Mouse (Mus musculus): ENCODE measurements around the gene Rpl11. TPM values are rescaled to one million over a fixed set of nuclear protein-coding genes. Genes with fewer than 3 reads are reported as not detected.
"Not testable (repeated sequence)": the region's sequence is repeated elsewhere in the genome, so short reads cannot be mapped to it uniquely, and the experiment has no call there.

Gene Rpl11
- polyA plus RNA-seq, 2 experiments: 341 to 805 TPM

DNA sequence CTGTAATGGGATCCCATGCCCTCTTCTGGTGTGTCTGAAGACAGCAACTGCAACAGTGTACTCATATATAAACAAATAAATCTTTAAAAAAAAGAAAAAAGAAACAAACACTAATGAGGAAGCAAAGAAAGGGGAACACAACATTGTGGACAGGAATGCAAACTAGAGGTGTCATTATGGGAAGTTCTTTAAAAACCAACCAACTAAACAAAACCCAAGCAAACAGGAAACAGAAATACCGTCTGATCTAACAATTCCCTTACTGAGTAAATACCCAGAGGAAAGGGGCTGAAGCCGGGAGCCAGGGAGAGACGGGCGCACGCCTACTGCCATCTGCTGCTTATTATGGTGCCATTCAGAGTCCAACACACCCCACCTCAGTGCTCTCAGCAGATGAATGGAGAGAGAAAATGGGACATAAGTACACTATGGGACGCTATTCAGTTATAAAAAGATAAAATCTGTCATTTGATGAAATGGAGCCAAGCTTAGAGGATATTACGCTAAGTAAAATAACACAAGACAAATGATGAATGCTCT lies 71.6 kb downstream of the Rpl11 start:
- TF ChIP-seq CTCF (IDR thresholded peaks at IDR 0.05; ENCODE audit: low read depth) (no peak), EP300 (IDR thresholded peaks at IDR 0.05; ENCODE audit: low read depth) (no peak)
- peaks cover 17 to 20% of the 10 kb centered on the region in 2 experiments for H3K4me1 ChIP-seq (replicated peaks; ENCODE audit: control insufficient read depth in 2 of 2, insufficient read depth in 2 of 2, low read length in 1 of 2)
- no peak overlapping the region for H3K4me2 ChIP-seq (ENCODE audit: low read depth)
- H3K9me3 ChIP-seq (ENCODE audit: control insufficient read depth, low read length): no peaks in the 10 kb centered on the region
- H3K9ac ChIP-seq (replicated peaks): no peak overlapping the region
- ATAC-seq (ENCODE audit: insufficient read depth) (no peak), DNase-seq (ENCODE audit: low read depth in 3 of 3, low spot score in 3 of 3) (no peak)
- H3K27ac ChIP-seq: no peak overlapping the region
- H3K4me3 ChIP-seq (ENCODE audit: insufficient read depth in 1 of 2, low read depth in 2 of 2, low read length in 2 of 2): no peak overlapping the region
- WGBS (ENCODE audit: insufficient replicate concordance): 76% methylated on average over 7 of the region's 7 CpGs
- peaks cover 62% of the 10 kb centered on the region for H3K36me3 ChIP-seq (replicated peaks; ENCODE audit: control insufficient read depth, insufficient read depth, low read depth)
- H3K27me3 ChIP-seq (ENCODE audit: control insufficient read depth, insufficient read depth, low read length): no peaks in the 10 kb centered on the region

DNA sequence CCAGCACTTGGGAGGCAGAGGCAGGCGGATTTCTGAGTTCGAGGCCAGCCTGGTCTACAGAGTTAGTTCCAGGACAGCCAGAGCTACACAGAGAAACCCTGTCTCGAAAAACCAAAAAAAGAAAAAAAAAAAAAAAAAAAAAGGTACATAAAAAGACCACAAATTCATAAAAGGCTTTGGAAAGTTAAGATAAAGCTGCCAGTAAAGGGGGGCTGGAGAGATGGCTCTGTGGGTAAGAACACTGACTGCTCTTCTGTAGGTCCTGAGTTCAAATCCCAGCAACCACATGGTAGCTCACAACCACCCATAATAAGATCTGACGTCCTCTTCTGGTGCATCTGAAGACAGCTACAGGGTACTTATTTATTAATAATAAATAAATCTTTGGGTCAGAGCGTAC lies 73.0 kb downstream of the Rpl11 start:
- ATAC-seq (ENCODE audit: insufficient read depth); H3K9me3 ChIP-seq (ENCODE audit: control insufficient read depth, low read length); H3K4me2 ChIP-seq (ENCODE audit: low read depth); H3K4me1 ChIP-seq (replicated peaks; ENCODE audit: control insufficient read depth in 2 of 2, insufficient read depth in 2 of 2, low read length in 1 of 2); DNase-seq (ENCODE audit: low read depth in 3 of 3, low spot score in 3 of 3); H3K27me3 ChIP-seq (ENCODE audit: control insufficient read depth, insufficient read depth, low read length); H3K4me3 ChIP-seq (ENCODE audit: insufficient read depth in 1 of 2, low read depth in 2 of 2, low read length in 2 of 2); H3K9ac ChIP-seq (replicated peaks); H3K27ac ChIP-seq: not testable (repeated sequence)
- WGBS (ENCODE audit: insufficient replicate concordance): 87% methylated on average over 5 of the region's 5 CpGs
- H3K36me3 ChIP-seq (replicated peaks; ENCODE audit: control insufficient read depth, insufficient read depth, low read depth): peaks cover 76% of the 10 kb centered on the region

Other genes starting within 250 kb of the Rpl11 start
- 33.2 and 49.6 TPM in 2 replicates for gene Srsf10, start 197.7 kb downstream of the Rpl11 start, polyA plus RNA-seq (2012; rRNA removed)
- 108 and 110 TPM in 2 replicates for gene Srsf10, start 197.7 kb downstream of the Rpl11 start, polyA plus RNA-seq (2014; fragmentation: Nextera tagmentation; extraction: Ambion mirVana)
- gene Pnrc2, start 179.6 kb downstream of the Rpl11 start, polyA plus RNA-seq (2012; rRNA removed): 25.4 and 43.4 TPM in 2 replicates
- 80.2 and 81.9 TPM in 2 replicates for gene Pnrc2, start 179.6 kb downstream of the Rpl11 start, polyA plus RNA-seq (2014; fragmentation: Nextera tagmentation; extraction: Ambion mirVana)
- gene Cnr2, start 158.0 kb downstream of the Rpl11 start, polyA plus RNA-seq (2012; rRNA removed): 1.6 and 2.1 TPM in 2 replicates
- gene Cnr2, start 158.0 kb downstream of the Rpl11 start, polyA plus RNA-seq (2014; fragmentation: Nextera tagmentation; extraction: Ambion mirVana): 2.3 and 2.5 TPM in 2 replicates
- 8.8 and 12.0 TPM in 2 replicates for gene Fuca1, start 132.7 kb downstream of the Rpl11 start, polyA plus RNA-seq (2012; rRNA removed)
- 19.0 and 23.6 TPM in 2 replicates for gene Fuca1, start 132.7 kb downstream of the Rpl11 start, polyA plus RNA-seq (2014; fragmentation: Nextera tagmentation; extraction: Ambion mirVana)
- gene Hmgcl, start 107.0 kb downstream of the Rpl11 start, polyA plus RNA-seq (2012; rRNA removed): 28.9 and 43.4 TPM in 2 replicates
- 71.9 and 76.5 TPM in 2 replicates for gene Hmgcl, start 107.0 kb downstream of the Rpl11 start, polyA plus RNA-seq (2014; fragmentation: Nextera tagmentation; extraction: Ambion mirVana)
- 20.5 and 22.8 TPM in 2 replicates for gene Gale, start 89.7 kb downstream of the Rpl11 start, polyA plus RNA-seq (2012; rRNA removed)
- gene Gale, start 89.7 kb downstream of the Rpl11 start, polyA plus RNA-seq (2014; fragmentation: Nextera tagmentation; extraction: Ambion mirVana): 32.6 and 38.0 TPM in 2 replicates
- 26.5 and 29.2 TPM in 2 replicates for gene Lypla2, start 80.8 kb downstream of the Rpl11 start, polyA plus RNA-seq (2012; rRNA removed)
- 30.6 and 36.8 TPM in 2 replicates for gene Lypla2, start 80.8 kb downstream of the Rpl11 start, polyA plus RNA-seq (2014; fragmentation: Nextera tagmentation; extraction: Ambion mirVana)
- 40.2 and 49.0 TPM in 2 replicates for gene Pithd1, start 66.2 kb downstream of the Rpl11 start, polyA plus RNA-seq (2012; rRNA removed)
- gene Pithd1, start 66.2 kb downstream of the Rpl11 start, polyA plus RNA-seq (2014; fragmentation: Nextera tagmentation; extraction: Ambion mirVana): 71.2 and 79.5 TPM in 2 replicates
- 9.7 and 16.2 TPM in 2 replicates for gene Eloa, start 31.7 kb downstream of the Rpl11 start, polyA plus RNA-seq (2012; rRNA removed)
- 29.0 and 30.0 TPM in 2 replicates for gene Eloa, start 31.7 kb downstream of the Rpl11 start, polyA plus RNA-seq (2014; fragmentation: Nextera tagmentation; extraction: Ambion mirVana)
- gene Id3, start 90.1 kb upstream of the Rpl11 start, polyA plus RNA-seq (2012; rRNA removed): 23.0 and 29.8 TPM in 2 replicates
- gene Id3, start 90.1 kb upstream of the Rpl11 start, polyA plus RNA-seq (2014; fragmentation: Nextera tagmentation; extraction: Ambion mirVana): 33.2 and 33.8 TPM in 2 replicates
- gene E2f2, start 119.0 kb upstream of the Rpl11 start, polyA plus RNA-seq (2012; rRNA removed): 38.4 and 40.5 TPM in 2 replicates
- gene E2f2, start 119.0 kb upstream of the Rpl11 start, polyA plus RNA-seq (2014; fragmentation: Nextera tagmentation; extraction: Ambion mirVana): 50.3 and 53.4 TPM in 2 replicates
- 1.1 and 1.2 TPM in 2 replicates for gene Asap3, start 152.9 kb upstream of the Rpl11 start, polyA plus RNA-seq (2012; rRNA removed)
- 0.66 and 0.85 TPM in 2 replicates for gene Asap3, start 152.9 kb upstream of the Rpl11 start, polyA plus RNA-seq (2014; fragmentation: Nextera tagmentation; extraction: Ambion mirVana)
- 2.3 and 4.8 TPM in 2 replicates for gene Tcea3, start 194.3 kb upstream of the Rpl11 start, polyA plus RNA-seq (2012; rRNA removed)
- gene Tcea3, start 194.3 kb upstream of the Rpl11 start, polyA plus RNA-seq (2014; fragmentation: Nextera tagmentation; extraction: Ambion mirVana): 12.4 and 15.6 TPM in 2 replicates
- gene Zfp46, start 231.3 kb upstream of the Rpl11 start, polyA plus RNA-seq (2012; rRNA removed): 2.6 and 2.7 TPM in 2 replicates
- gene Zfp46, start 231.3 kb upstream of the Rpl11 start, polyA plus RNA-seq (2014; fragmentation: Nextera tagmentation; extraction: Ambion mirVana): 2.6 and 2.9 TPM in 2 replicates

Data from liver, embryonic 14.5 days (tissue).